Mouse (Mus musculus) pancreas, adult 10 weeks (tissue): ENCODE data around the gene Psg19. TPM values are rescaled to one million over a fixed set of nuclear protein-coding genes. Genes with fewer than 3 reads are reported as not detected.

ENCODE experiments used
- polyA plus RNA-seq: library from polyadenylated mRNA; stranded (reverse); fragments of 350-450 nt; fragmentation: Illumina TruSeq; extraction: RNeasy Lipid Tissue Mini Kit (QIAGEN cat#74804); gene quantifications from one replicate; pipeline ENCODE4 v1.2.3, GENCODE M21; 2015; ENCODE audit warnings: low read depth, low replicate concordance; ENCODE audit not compliant: insufficient read depth

Psg19 gene
- polyA plus RNA-seq = not detected

DNA sequence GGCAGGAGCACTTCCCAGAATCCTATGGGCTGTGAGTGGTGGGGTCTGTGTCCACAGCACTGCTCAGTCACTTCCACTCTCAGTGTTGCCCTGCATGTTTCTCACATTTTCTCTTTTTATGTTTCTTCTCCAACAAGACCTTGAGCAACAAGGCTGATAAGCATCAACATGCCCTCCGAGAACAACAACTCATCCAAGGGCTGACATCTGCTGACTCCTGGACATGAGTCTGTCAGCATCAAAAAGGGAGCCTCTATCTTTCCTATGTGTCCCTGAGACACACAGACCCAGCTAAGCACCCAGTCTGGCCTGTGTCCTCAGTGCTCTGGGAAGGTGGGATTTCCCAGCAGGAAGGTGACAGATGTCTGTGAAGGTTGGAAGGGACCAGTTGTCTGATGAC lies at the start of gene Psg19:
Psg19 (minus strand) TSS at position 101 of the 400 bp plus-strand sequence.

DNA sequence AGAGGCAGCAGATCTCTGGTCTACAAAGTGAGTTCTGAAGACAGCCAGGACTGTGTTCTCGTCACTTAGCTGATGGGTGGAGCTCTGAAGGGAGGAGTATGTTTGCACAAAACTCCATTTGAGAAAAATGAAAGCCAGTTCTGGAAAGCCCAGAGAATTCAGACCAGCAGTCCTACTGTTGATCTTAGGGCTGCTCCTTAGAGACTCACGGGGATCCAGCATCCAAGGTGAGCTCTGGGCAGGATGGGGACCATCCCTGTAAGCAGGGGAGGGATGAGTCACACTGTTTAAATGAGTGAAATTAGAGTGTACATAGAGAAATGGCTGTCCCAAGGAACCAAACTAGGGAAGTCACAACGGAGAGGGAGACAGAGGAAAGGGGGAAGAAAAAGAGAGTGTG lies 41.5 kb upstream of the Psg19 start, which contains the start of gene Mill2:
Mill2 (plus strand) TSS at position 102 of the 400 bp plus-strand sequence.

DNA sequence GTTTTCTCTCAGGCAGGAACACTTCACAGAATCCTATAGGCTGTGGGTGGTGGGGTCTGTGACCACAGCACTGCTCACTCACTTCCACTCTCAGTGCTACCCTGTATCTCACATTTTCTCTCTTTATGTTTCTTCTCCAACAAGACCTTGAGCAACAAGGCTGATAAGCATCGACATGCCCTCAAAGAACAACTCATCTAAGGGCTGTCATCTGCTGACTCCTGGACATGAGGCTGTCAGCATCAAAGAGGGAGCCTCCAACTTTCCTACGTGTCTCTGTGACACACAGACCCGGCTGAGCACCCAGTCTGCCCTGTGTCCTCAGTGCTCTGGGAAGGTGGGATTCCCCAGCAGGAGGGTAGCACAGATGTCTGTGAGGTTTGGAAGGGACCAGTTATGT lies 23.2 kb upstream of the Psg19 start, which contains the start of gene Psg17:
Psg17 (minus strand) TSS at position 101 of the 400 bp plus-strand sequence.

Other genes starting within 250 kb of the Psg19 start
- not detected for gene Psg27, start 231.2 kb downstream of the Psg19 start, polyA plus RNA-seq
- not detected for gene Psg23, start 182.0 kb downstream of the Psg19 start, polyA plus RNA-seq
- gene Psg21, start 141.8 kb downstream of the Psg19 start, polyA plus RNA-seq = not detected
- gene Psg20, start 112.3 kb downstream of the Psg19 start, polyA plus RNA-seq = not detected
- gene Psg22, start 80.4 kb downstream of the Psg19 start, polyA plus RNA-seq = not detected
- not detected for gene Psg17, start 23.1 kb upstream of the Psg19 start, polyA plus RNA-seq
- gene Mill2, start 41.4 kb upstream of the Psg19 start, polyA plus RNA-seq = 4.3 TPM
- not detected for gene Pglyrp1, start 72.8 kb upstream of the Psg19 start, polyA plus RNA-seq
- gene Ccdc61, start 111.9 kb upstream of the Psg19 start, polyA plus RNA-seq = 4.1 TPM
- gene Nova2, start 127.4 kb upstream of the Psg19 start, polyA plus RNA-seq = 2.3 TPM
- not detected for gene Nanos2, start 188.9 kb upstream of the Psg19 start, polyA plus RNA-seq
- gene Mypop, start 192.7 kb upstream of the Psg19 start, polyA plus RNA-seq = 2.5 TPM
- gene Irf2bp1, start 205.5 kb upstream of the Psg19 start, polyA plus RNA-seq = 5.9 TPM
- gene Foxa3, start 225.0 kb upstream of the Psg19 start, polyA plus RNA-seq = 5.9 TPM
- gene Sympk, start 225.9 kb upstream of the Psg19 start, polyA plus RNA-seq = 20.0 TPM